Mouse (Mus musculus) spleen, embryonic (tissue): ENCODE measurements at regions not wholly inside any gene's neighbourhood (a gene's known extent, or its start where the extent isn't known, plus 50 kb on each side); places are given as distances from the start of the nearest gene placed in this dataset.
"Not testable (repeated sequence)": the region's sequence is repeated elsewhere in the genome, so short reads cannot be mapped to it uniquely, and the experiment has no call there.

Experiments
- CTCF ChIA-PET: fragments of 350-600 bp; sonication (Branson Sonifier 250); formaldehyde crosslinking; loops from one replicate; lab custom pipeline; 2022; lab: Charles Lee

GRCm38 (mm10) chr14:53806231-53806630 lies 447.7 kb downstream of the Dad1 start:
- CTCF ChIA-PET, result interaction anchor here (0.6 kb wide), 2 partner anchors 54 to 298 kb away, joined by 4 read pairs; no protein-coding TSS in a partner anchor

GRCm38 (mm10) chr14:53803698-53804620 lies 449.9 kb downstream of the Dad1 start:
- CTCF ChIA-PET, result no interaction called here

GRCm38 (mm10) chr14:53802547-53802946 lies 451.4 kb downstream of the Dad1 start:
- CTCF ChIA-PET, result no interaction called here

- CTCF ChIA-PET, result no interaction called here
Observed at GRCm38 (mm10) chr14:53800508-53801136, 453.3 kb downstream of the Dad1 start.

- CTCF ChIA-PET, result interaction anchor here (0.6 kb wide), 1 partner anchor 46 kb away, joined by 3 read pairs; no protein-coding TSS in a partner anchor
Observed at GRCm38 (mm10) chr14:53795160-53795559, 458.7 kb downstream of the Dad1 start.

- CTCF ChIA-PET, result no interaction called here
Observed at GRCm38 (mm10) chr14:53794527-53794926, 459.4 kb downstream of the Dad1 start.

GRCm38 (mm10) chr14:53792432-53792831 lies 461.5 kb downstream of the Dad1 start:
- CTCF ChIA-PET, result not testable (repeated sequence)

- CTCF ChIA-PET, result not testable (repeated sequence)
Observed at GRCm38 (mm10) chr14:53785547-53785946, 468.4 kb downstream of the Dad1 start.

- CTCF ChIA-PET, result no interaction called here
Observed at GRCm38 (mm10) chr14:53777375-53777774, 476.5 kb downstream of the Dad1 start.

GRCm38 (mm10) chr14:53776717-53777116 lies 477.2 kb downstream of the Dad1 start:
- CTCF ChIA-PET, result not testable (repeated sequence)

- CTCF ChIA-PET, result not testable (repeated sequence)
Observed at GRCm38 (mm10) chr14:53766501-53766900, 487.4 kb downstream of the Dad1 start.

- CTCF ChIA-PET, result not testable (repeated sequence)
Observed at GRCm38 (mm10) chr14:53765918-53766317, 488.0 kb downstream of the Dad1 start.

- CTCF ChIA-PET, result not testable (repeated sequence)
Observed at GRCm38 (mm10) chr14:53760578-53760977, 493.3 kb downstream of the Dad1 start.

GRCm38 (mm10) chr14:53757782-53758181 lies 496.1 kb downstream of the Dad1 start:
- CTCF ChIA-PET, result not testable (repeated sequence)

- CTCF ChIA-PET, result not testable (repeated sequence)
Observed at GRCm38 (mm10) chr14:53757095-53757494, 496.8 kb downstream of the Dad1 start.

- CTCF ChIA-PET, result no interaction called here
Observed at GRCm38 (mm10) chr14:53750703-53751441, 503.0 kb downstream of the Dad1 start.

GRCm38 (mm10) chr14:53743552-53743951 lies 510.4 kb downstream of the Dad1 start:
- CTCF ChIA-PET, result not testable (repeated sequence)

GRCm38 (mm10) chr14:53742864-53743263 lies 511.0 kb downstream of the Dad1 start:
- CTCF ChIA-PET, result not testable (repeated sequence)

GRCm38 (mm10) chr14:53741246-53741645 lies 512.7 kb downstream of the Dad1 start:
- CTCF ChIA-PET, result interaction anchor here (0.6 kb wide), 1 partner anchor 22 kb away, joined by 4 read pairs; no protein-coding TSS in a partner anchor

- CTCF ChIA-PET, result not testable (repeated sequence)
Observed at GRCm38 (mm10) chr14:53737962-53738361, 515.9 kb downstream of the Dad1 start.

- CTCF ChIA-PET, result not testable (repeated sequence)
Observed at GRCm38 (mm10) chr14:53736274-53736673, 517.6 kb downstream of the Dad1 start.

- CTCF ChIA-PET, result not testable (repeated sequence)
Observed at GRCm38 (mm10) chr14:53731600-53731999, 522.3 kb downstream of the Dad1 start.
